Mouse (Mus musculus) bone marrow macrophage, adult 2 months (primary cell): ENCODE measurements around the gene Egr4.

Experiments
- CTCF ChIP-seq: IDR thresholded peaks from 2 replicates; pipeline ENCODE4 v1.5.1; 2012; ENCODE audit warnings: low read depth, mild to moderate bottlenecking, low read length, moderate library complexity
- POLR2A ChIP-seq: IDR thresholded peaks from 2 replicates; pipeline ENCODE4 v1.6.1; 2012; ENCODE audit warnings: mild to moderate bottlenecking, low read depth, low read length, borderline replicate concordance

DNA sequence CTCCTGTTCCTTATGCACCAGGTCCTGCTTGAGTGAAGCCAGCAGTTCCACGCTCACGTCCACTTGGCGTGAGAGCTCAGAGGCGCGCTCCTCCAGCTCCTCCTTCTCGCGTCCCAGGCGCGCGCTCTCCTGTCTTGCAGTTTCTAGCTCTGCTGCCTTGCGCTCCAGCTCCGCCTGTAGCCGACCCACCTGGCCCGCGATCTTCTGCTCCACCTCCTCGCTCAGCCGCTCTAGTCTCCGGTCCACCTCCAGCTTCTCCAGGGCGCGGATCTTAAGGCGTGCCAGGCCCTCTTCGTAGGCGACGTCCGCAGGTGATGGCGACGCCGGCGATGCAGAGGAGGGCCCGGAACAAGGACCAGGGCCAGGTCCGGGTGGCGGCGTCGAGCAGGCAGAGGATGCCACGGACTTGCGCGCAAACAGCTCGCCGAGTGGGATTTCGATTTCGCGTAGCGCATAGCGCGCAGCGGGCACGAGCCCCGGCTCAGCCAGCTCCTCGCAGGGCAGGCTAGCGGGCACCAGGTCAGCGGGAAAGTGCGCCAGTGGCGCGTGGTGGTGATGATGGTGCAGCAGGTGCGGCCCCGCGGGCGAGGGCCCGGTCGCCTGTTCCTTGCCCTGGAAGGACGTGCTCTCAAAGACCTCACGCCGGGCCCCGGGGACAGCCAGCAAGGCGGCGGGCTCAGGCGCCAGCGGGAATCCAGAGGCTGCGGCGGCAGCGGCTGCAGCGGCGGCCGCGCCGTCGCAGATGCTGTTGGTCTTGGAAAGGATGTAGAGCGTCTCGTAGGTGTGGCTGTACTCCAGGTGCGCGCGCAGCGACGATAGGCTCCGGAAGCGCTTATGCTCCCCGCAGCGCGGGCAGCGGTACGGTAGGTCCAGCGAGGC, 29.3 kb downstream of the Egr4 start:
- TF ChIP-seq POLR2A (no peak), CTCF (no peak)
